Mouse (Mus musculus) G1E-ER4 (cell line): ENCODE results near the gene Nppa. TPM values are rescaled to one million over a fixed set of nuclear protein-coding genes. Genes with fewer than 3 reads are reported as not detected.

Experiments
- GATA1 ChIP-seq: IDR thresholded peaks from one replicate; pipeline ENCODE4 v1.8.0; 2012; ENCODE audit warnings: low read length, inconsistent platforms
- polyA plus RNA-seq: library from polyadenylated mRNA; stranded (reverse); fragments of >175 nt; gene quantifications from 2 replicates; pipeline ENCODE4 v1.2.3, GENCODE M21; 2012

Nppa gene
- not detected in 2 replicates for polyA plus RNA-seq

DNA sequence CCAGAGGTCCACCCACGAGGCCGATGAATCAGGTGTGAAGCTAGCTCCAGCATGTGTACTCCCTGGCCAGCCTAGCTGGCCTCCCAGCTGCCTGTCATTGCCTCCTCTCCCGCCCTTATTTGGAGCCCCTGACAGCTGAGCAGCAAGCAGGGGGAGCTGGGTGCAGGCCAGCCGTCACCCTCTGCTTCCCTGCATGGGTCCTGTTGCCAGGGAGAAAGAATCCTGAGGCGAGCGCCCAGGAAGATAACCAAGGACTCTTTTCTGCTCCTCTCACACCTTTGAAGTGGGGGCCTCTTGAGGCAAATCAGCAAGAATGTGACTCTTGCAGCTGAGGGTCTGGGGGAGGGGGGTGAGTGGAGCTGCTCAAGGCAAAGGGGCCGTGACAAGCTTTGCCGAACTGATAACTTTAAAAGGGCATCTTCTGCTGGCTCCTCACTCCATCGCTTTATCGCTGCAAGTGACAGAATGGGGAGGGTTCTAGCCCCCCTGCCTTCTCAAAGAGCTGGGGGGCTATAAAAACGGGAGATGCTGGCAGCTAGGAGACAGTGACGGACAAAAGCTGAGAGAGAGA lies at the start of gene Nppa:
Gene Nppa (plus strand): TSS at position 521 of the 571 bp plus-strand sequence.
- no peak for TF ChIP-seq GATA1

DNA sequence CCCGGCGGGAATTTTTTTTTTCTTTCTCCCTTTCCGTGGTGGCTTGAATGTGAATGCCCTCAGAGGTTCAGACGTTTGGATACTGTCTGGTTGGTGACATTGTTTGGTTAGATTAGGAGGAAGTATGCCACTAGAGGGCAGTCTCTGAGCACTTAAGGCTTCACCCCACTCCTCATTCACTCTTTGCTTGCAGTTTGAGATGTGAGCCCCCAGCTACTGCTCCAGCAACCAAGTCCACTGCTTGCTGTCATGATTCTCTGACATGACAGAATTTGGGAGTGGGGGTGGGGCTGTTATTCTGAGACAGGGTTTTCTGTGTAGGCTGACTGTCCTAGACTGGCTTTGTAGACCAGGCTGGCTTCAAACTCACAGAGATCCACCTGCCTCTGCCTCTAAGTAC lies 46.9 kb upstream of the Nppa start:
- no peak for TF ChIP-seq GATA1

DNA sequence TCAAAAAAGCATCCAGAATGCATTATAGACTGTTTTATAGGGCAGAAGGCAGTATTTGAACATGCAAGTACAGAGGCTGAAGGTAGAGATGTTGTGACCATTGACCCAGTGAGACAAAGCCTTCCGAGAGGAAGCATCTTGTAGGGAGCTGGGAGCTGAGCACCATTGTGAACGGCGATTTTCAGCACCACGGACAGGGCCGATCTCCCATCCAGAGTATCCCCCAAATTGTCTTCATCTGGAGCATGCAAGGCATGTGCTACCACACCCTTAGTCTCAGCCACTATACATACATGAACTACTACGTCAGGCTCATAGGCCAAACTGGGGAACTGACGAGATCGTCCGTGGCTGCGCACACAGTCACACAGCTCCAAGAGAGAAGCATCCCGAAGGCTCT lies 43.4 kb upstream of the Nppa start:
- TF ChIP-seq GATA1: no peak

DNA sequence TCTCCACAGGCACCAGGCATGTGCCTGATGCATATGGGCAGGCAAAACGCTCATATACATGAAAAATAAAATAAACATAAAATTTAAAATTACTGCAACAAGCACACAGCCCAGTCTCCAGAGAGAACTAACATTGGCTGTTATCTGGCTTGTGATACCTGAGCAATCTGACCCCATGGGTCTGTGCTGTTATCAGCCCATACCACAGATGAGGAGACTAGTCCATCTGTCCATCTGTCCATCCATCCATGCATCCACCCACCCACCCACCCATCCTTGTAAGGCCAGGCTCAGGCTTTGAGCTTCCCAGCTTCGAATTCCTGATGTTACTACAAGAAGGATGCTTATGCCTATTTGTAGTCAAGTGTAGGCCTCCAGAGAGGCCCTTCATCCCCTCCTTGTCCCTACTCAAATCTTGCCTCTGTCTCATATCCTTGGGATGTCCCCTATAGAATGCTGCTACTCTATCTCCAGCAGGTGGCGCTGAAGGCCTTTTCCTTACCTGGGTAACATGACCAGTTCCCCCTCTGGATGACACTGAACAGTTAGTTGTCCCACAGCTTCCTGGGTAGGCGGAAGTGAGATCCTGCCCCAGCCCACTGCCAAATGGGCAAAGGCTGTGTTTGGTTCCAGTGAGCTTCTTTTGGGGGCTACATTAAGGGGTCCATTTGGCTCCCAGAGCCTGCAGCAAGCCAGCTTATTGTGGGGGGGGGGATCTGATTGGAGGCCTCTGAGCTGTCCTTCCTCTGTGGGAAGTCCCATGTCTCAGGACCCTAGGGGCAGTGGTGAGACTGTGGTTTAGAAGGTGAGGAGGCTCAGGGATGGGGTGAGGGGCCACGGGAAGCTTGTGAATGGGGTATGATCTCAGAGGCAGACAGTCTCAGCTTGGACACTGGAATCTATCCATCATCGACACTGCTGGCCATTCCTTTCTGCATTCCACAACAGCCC lies 40.4 kb upstream of the Nppa start:
- TF ChIP-seq GATA1: no peak

DNA sequence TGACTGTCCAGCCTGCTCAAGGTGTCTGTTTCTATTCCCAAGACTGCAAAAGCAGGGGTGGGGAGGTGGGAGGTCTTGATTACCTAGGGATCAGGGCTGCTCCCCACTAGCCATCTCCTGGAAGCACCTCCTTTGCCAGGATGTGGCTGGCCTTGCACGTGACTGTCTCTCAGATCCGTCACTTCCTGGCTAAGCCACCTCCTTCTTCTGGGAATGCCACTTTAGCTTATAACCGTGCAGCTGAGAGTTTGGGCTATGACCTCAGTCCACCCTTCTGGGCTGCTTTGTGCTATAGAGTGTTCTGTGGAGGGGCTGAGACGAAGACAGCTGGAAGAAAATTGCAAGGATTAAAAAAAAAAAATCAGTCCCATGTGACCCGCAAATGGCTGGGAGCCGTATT lies 37.7 kb upstream of the Nppa start:
- TF ChIP-seq GATA1: no peak

DNA sequence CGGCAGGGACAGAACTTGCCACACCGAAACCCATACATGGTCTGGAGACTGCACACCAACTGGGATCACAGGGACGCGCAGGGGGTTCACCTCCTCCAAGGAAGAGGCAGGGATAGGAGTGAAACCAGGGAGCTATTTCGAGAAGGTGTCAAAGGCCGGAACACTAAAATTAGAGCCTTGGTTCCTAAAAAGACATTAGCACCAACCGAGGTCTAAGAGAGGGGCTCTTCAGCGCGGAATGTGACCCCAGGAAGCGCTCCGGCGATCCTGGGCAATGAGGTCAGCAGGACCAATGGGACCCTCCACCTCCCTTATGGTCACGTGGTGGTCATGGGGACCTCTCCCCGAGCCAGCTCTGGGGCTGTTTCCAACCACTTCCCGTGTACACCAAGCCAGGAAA lies 36.9 kb upstream of the Nppa start:
- TF ChIP-seq GATA1: no peak

DNA sequence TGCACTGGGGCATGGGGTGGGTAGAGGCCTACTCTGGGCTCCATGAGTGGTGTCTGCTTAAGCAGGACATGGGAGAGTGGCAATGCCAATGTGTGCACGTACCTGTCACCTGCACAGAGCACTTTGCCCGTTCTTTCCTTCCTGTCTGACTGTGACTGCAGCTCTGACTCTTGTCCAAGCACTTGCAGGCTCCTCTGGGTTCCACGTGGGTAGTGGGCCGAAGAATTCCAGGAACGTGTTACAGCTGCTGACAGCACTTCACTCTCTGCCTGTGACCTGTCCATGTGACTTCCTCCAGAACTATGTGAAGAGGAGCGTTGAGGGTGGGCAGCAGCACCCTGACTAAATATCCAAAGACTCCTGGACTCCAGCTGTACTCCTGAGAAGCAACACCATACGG lies 34.8 kb upstream of the Nppa start:
- TF ChIP-seq GATA1: no peak

DNA sequence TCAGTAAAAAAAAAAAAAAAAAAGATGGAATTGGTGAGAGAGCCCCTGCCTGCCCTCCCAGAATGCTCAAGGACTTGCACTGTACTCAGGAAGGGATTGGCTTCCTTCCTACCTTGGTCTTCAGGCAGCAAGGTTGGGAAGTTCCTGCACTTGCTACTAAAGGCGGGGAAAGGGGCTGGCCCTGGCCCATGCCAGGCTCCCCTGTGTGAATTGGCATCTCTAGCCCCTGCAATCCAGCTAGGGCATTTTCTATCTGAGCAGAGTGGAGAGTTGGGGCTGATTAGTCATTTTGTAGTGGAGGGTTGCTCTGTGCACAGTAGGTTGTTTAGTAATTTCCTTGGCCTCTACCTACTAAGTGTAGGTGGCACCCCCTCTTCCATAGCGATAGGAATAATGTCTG lies 31.7 kb upstream of the Nppa start:
- TF ChIP-seq GATA1: no peak

DNA sequence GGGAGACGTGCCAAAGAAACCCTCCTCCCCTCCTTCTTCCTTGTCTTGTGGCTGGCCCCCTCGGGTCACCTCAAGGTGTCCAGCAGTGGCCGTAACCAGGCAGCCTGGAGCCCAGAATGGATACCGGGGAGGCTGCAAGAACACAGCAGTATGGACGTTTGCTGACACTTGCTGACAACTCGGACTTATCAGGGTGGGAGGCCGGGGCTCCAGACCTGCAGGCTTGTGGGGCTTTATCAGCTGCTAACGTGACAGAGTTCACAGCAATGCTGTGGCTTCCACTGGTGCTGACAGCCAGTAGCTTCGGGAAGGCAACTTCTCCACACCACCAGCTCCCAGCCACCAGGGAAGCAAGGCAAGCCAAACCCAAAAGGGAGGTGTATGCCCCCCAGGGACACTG lies 31.2 kb upstream of the Nppa start:
- TF ChIP-seq GATA1: no peak

DNA sequence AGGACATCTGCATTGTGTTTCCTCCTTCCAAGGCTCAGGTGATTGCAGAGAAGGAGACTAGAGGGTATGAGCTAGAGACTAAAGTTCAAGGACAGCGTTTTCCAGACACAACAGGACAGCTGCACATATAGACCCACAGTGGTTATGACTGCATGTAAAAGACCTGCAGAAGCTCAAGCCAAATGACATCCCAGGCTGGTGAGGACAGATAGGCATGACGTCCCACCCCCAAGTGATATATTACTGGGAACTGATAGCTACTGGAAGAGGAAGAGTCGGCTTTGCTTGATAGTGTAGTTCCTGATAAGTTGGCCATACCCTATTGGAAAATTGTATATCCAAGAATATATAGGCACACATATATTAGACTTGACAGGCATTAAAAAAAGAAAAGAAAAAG lies 24.3 kb upstream of the Nppa start:
- TF ChIP-seq GATA1: no peak

DNA sequence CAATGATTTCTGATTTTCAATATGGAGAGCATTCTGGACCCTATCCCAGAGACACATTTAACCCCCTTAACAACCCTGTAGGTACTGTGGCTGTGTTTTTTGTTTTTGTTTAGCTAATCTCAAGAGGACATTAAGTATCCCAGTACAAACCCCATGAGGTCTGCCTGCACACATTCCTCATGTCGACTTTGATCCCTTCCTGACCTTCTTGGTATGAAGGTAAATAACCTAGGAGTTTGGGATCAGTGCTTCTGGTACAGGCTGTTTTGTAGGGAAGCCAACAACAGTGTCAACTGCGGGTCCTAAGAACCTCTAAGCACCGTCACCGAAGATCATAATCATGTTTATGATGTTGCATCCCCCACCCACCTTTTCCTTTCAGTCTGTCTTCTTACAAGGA lies 22.8 kb upstream of the Nppa start:
- TF ChIP-seq GATA1: no peak

DNA sequence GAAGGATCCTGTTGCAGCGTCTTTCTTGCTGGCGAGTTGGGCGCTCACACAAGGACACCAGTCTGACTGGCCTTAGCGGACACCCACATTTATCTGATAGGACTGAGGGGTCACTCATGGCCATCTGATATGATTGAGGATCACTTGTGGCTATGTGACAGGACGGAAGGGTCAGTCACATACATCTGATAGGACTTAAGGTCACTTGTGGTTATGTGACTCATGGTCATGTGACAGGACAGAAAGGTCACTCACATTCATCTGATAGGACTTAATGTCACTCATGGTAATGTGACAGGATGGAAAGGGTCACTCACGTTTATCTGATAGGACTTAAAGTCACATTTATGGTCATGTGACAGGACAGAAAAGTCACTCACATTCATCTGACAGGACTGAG lies 22.1 kb upstream of the Nppa start:
- TF ChIP-seq GATA1: no peak

DNA sequence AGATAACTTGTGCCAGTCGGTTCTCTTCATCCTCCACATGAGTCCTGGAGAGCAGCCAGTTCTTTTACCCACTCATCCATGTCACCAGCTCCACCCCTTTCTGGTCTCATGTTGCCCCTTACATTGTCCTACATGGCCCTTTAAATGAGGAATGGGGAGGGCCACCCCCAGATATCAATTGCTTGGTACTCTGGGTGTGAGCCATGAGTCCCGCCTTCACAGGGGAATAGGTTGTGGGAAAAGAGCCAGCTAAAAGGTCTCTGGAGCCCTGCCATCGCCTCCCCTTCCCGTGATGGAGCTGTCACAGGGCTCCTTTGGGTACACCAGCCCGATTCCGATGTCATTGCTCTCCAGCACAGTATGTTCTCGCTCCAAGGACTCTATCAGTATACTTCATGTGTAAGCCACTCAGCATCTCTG lies 21.1 kb upstream of the Nppa start:
- TF ChIP-seq GATA1: no peak

DNA sequence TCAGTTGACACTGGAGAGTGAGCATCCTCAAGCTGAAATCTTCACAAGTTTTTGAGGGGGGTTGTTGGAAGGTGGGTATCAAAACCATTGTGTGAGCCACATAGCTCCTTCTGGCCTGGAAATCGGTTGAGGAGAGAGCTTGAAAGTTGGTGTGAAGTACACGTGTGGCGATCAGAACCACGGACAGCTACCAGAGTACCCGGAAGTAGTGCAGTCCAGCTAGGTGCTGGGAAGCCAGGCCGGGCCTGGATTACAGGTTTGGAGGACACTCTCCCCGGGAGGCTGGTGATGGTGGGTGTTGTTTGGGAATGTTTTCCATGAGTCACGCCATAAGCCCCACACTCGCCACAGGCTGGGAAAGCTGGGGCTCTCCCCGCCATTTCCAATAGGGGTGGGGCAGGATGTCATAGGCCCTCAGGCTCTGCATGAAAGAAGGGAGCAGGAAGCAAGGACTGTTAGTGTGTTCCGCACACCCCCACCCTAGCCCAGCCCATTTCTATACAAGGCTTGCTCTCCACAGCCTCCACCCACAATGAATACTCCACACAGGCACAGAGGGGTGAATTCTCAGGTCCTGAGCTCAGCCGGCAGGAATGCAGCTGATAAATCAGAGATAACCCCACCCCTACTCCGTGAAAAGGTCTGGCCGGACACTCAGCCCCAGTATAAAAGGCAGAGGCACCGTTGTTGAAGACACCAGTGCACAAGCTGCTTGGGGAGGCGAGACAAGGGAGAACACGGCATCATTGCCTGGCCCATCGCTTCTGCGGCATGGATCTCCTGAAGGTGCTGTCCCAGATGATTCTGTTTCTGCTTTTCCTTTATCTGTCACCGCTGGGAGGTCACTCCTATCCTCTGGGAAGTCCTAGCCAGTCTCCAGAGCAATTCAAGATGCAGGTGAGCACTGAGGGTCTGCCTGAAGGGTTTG lies 15.1 kb upstream of the Nppa start, which contains the start of gene Nppb:
Gene Nppb (plus strand): TSS at position 584 of the 928 bp plus-strand sequence.
- TF ChIP-seq GATA1: no peak

DNA sequence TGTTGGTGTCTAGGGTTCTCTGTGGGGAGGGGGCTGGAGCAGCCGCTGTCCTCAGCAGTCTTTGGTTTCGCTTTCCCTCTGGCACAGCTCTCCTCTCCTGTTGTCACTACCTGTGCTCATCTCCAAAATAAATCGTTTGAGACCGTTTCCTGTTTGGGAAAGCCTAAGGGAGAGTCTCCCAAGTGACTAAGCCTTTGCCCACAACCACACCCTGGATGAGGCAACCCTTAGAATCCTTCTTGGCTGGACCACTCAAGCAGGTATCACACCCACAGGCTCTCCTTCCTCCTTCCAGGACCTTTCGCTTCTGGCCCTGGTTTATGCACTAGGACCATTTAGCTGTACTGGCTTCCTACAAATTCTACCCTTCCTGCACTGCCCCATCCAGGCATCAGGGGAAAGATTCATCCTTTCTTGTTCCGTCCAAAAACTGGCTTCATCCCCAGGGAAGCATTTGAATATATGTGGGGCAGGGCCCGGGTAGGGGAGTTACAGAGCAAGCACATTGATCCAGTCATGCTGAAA lies 6.9 kb upstream of the Nppa start:
- TF ChIP-seq GATA1: no peak

DNA sequence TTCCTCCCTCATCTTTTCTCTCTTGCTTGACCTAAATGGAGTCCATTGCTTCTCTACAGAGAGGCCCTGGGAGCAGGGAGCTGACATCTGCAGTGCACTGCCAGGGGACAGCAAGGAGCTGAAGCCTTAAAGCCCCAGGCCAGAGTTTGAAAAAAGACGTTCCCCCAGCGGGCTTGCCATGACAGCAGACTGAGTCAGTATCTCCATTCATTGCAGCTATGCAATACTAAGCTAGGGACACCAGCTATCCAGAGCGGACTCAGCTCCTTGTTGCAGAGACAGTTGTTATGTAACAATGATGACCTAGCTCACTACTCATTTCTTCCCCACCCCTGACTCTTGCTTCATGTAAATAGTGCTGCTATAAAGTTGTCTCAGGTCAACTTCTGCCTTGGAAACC lies 5.2 kb upstream of the Nppa start:
- TF ChIP-seq GATA1: no peak
